Mouse (Mus musculus): ENCODE results near the gene Ghdc. TPM values are rescaled to one million over a fixed set of nuclear protein-coding genes. Genes with fewer than 3 reads are reported as not detected.
"Not testable (repeated sequence)": the region's sequence is repeated elsewhere in the genome, so short reads cannot be mapped to it uniquely, and the experiment has no call there.

Ghdc gene
- polyA plus RNA-seq, 1 experiment from 2014 or later, result 11.6 TPM

- H3K79me2 ChIP-seq (ENCODE audit: inconsistent target), result no peaks in the 10 kb centered on the region
- H3K27ac ChIP-seq, result no peak overlapping the region
- WGBS (ENCODE audit: missing documents), result 93% methylated on average over 5 of the region's 5 CpGs
- peaks cover 79% of the 10 kb centered on the region for H3K36me3 ChIP-seq (ENCODE audit: inconsistent target)
- no peak overlapping the region for H3K4me3 ChIP-seq (ENCODE audit: inconsistent target)
Measured at GRCm38 (mm10) chr11:100799426-100799825, 28.7 kb upstream of the Ghdc start.

- Histone ChIP-seq H3K79me2 (ENCODE audit: inconsistent target) (no peaks in the 10 kb centered on the region), H3K4me3 (ENCODE audit: inconsistent target) (no peak overlapping the region), H3K36me3 (ENCODE audit: inconsistent target) (peaks cover 74% of the 10 kb centered on the region), H3K27ac (no peak overlapping the region)
- 88% methylated on average over 8 of the region's 8 CpGs for WGBS (ENCODE audit: missing documents)
Measured at GRCm38 (mm10) chr11:100796585-100796984, 25.8 kb upstream of the Ghdc start.

GRCm38 (mm10) chr11:100795386-100795785 is 24.6 kb upstream of the Ghdc start:
- H3K27ac ChIP-seq, result no peak overlapping the region
- 100% methylated on average over 2 of the region's 2 CpGs for WGBS (ENCODE audit: missing documents)
- H3K36me3 ChIP-seq (ENCODE audit: inconsistent target), result peaks cover 76% of the 10 kb centered on the region
- no peak overlapping the region for H3K4me3 ChIP-seq (ENCODE audit: inconsistent target)
- no peaks in the 10 kb centered on the region for H3K79me2 ChIP-seq (ENCODE audit: inconsistent target)

- WGBS (ENCODE audit: missing documents), result 85% methylated on average over 2 of the region's 2 CpGs
- Histone ChIP-seq H3K27ac (no peak overlapping the region), H3K4me3 (ENCODE audit: inconsistent target) (no peak overlapping the region), H3K79me2 (ENCODE audit: inconsistent target) (no peaks in the 10 kb centered on the region), H3K36me3 (ENCODE audit: inconsistent target) (peaks cover 93% of the 10 kb centered on the region)
Measured at GRCm38 (mm10) chr11:100791457-100792049, 20.8 kb upstream of the Ghdc start.

GRCm38 (mm10) chr11:100790644-100791043 is 19.9 kb upstream of the Ghdc start:
- H3K79me2 ChIP-seq (ENCODE audit: inconsistent target); H3K4me3 ChIP-seq (ENCODE audit: inconsistent target); H3K27ac ChIP-seq: not testable (repeated sequence)
- 100% methylated on average over 7 of the region's 9 CpGs for WGBS (ENCODE audit: missing documents)
- peaks cover 90% of the 10 kb centered on the region for H3K36me3 ChIP-seq (ENCODE audit: inconsistent target)

- Histone ChIP-seq H3K27ac (no peak overlapping the region), H3K79me2 (ENCODE audit: inconsistent target) (no peaks in the 10 kb centered on the region), H3K4me3 (ENCODE audit: inconsistent target) (no peak overlapping the region), H3K36me3 (ENCODE audit: inconsistent target) (peaks cover 91% of the 10 kb centered on the region)
- 96% methylated on average over 3 of the region's 3 CpGs for WGBS (ENCODE audit: missing documents)
Measured at GRCm38 (mm10) chr11:100789702-100790101, 18.9 kb upstream of the Ghdc start.

GRCm38 (mm10) chr11:100785774-100786173 is 15.0 kb upstream of the Ghdc start:
- 100% methylated on average over 2 of the region's 2 CpGs for WGBS (ENCODE audit: missing documents)
- H3K27ac ChIP-seq, result no peak overlapping the region
- no peak overlapping the region for H3K4me3 ChIP-seq (ENCODE audit: inconsistent target)
- H3K79me2 ChIP-seq (ENCODE audit: inconsistent target), result no peaks in the 10 kb centered on the region
- peaks cover 94% of the 10 kb centered on the region for H3K36me3 ChIP-seq (ENCODE audit: inconsistent target)

GRCm38 (mm10) chr11:100784286-100784685 is 13.5 kb upstream of the Ghdc start:
- Histone ChIP-seq H3K4me3 (ENCODE audit: inconsistent target) (no peak overlapping the region), H3K79me2 (ENCODE audit: inconsistent target) (no peaks in the 10 kb centered on the region), H3K27ac (no peak overlapping the region), H3K36me3 (ENCODE audit: inconsistent target) (peaks cover 94% of the 10 kb centered on the region)
- 92% methylated on average over 8 of the region's 8 CpGs for WGBS (ENCODE audit: missing documents)

GRCm38 (mm10) chr11:100782568-100782967 is 11.8 kb upstream of the Ghdc start:
- Histone ChIP-seq H3K4me3 (ENCODE audit: inconsistent target) (no peak overlapping the region), H3K79me2 (ENCODE audit: inconsistent target) (no peaks in the 10 kb centered on the region), H3K27ac (no peak overlapping the region), H3K36me3 (ENCODE audit: inconsistent target) (peaks cover 77% of the 10 kb centered on the region)
- WGBS (ENCODE audit: missing documents), result 92% methylated on average over 13 of the region's 13 CpGs

- 95% methylated on average over 15 of the region's 15 CpGs for WGBS (ENCODE audit: missing documents)
- Histone ChIP-seq H3K4me3 (ENCODE audit: inconsistent target) (no peak overlapping the region), H3K79me2 (ENCODE audit: inconsistent target) (no peaks in the 10 kb centered on the region), H3K36me3 (ENCODE audit: inconsistent target) (peaks cover 71% of the 10 kb centered on the region), H3K27ac (no peak overlapping the region)
Measured at GRCm38 (mm10) chr11:100781763-100782475, 11.2 kb upstream of the Ghdc start.

- Histone ChIP-seq H3K79me2 (ENCODE audit: inconsistent target) (no peaks in the 10 kb centered on the region), H3K4me3 (ENCODE audit: inconsistent target) (no peak overlapping the region), H3K36me3 (ENCODE audit: inconsistent target) (peaks cover 57% of the 10 kb centered on the region), H3K27ac (no peak overlapping the region)
- WGBS (ENCODE audit: missing documents), result 94% methylated on average over 7 of the region's 8 CpGs
Measured at GRCm38 (mm10) chr11:100780247-100780646, 9.5 kb upstream of the Ghdc start.

- Histone ChIP-seq H3K36me3 (ENCODE audit: inconsistent target) (peaks cover 36% of the 10 kb centered on the region), H3K79me2 (ENCODE audit: inconsistent target) (no peaks in the 10 kb centered on the region), H3K4me3 (ENCODE audit: inconsistent target) (no peak overlapping the region), H3K27ac (no peak overlapping the region)
- 97% methylated on average over 3 of the region's 3 CpGs for WGBS (ENCODE audit: missing documents)
Measured at GRCm38 (mm10) chr11:100778069-100778468, 7.3 kb upstream of the Ghdc start.

- WGBS (ENCODE audit: missing documents), result 94% methylated on average over 10 of the region's 10 CpGs
- H3K4me3 ChIP-seq (ENCODE audit: inconsistent target), result no peak overlapping the region
- peaks cover 15% of the 10 kb centered on the region; the same call in 1 of the 2 replicates for H3K36me3 ChIP-seq (ENCODE audit: inconsistent target)
- peak overlapping the region; percentile 34 for H3K27ac ChIP-seq
- H3K79me2 ChIP-seq (ENCODE audit: inconsistent target), result no peaks in the 10 kb centered on the region
Measured at GRCm38 (mm10) chr11:100775921-100776320, 5.2 kb upstream of the Ghdc start.

- H3K79me2 ChIP-seq (ENCODE audit: inconsistent target), result no peaks in the 10 kb centered on the region
- peaks cover under 1% of the 10 kb centered on the region; the same call in 1 of the 2 replicates for H3K36me3 ChIP-seq (ENCODE audit: inconsistent target)
- H3K27ac ChIP-seq, result no peak overlapping the region
- H3K4me3 ChIP-seq (ENCODE audit: inconsistent target), result no peak overlapping the region
- WGBS (ENCODE audit: missing documents), result 81% methylated on average over 4 of the region's 4 CpGs
Measured at GRCm38 (mm10) chr11:100774261-100774660, 3.5 kb upstream of the Ghdc start.

GRCm38 (mm10) chr11:100769980-100770379 is 777 bp downstream of the Ghdc start:
- H3K4me3 ChIP-seq (ENCODE audit: inconsistent target), result peak overlapping the region; percentile 77
- H3K27ac ChIP-seq, result no peak overlapping the region
- H3K36me3 ChIP-seq (ENCODE audit: inconsistent target), result no peaks in the 10 kb centered on the region
- 73% methylated on average over 6 of the region's 6 CpGs for WGBS (ENCODE audit: missing documents)
- H3K79me2 ChIP-seq (ENCODE audit: inconsistent target), result no peaks in the 10 kb centered on the region
